Comparison of ENCODE assay signal across 8 mouse cellular contexts in the genomic region with DNA sequence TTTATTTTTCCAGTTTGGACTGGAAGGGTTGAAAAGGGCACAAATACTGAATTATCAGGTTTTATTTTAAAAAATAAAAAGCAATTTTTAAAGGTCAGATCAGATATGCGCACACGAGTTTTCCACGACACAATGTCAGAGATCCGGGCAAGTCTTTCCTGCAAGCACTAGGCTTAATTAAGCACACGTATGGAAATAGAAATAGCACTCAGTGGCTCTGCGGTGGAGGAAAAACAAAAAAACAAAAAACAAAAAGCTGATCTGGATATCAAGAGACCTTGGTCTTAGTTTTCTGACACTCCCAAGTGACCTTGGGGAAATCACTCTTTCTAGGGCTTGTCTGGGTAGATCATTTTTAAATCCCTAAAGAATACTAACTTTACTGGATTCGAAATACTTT. TPM values are rescaled to one million over a fixed set of nuclear protein-coding genes. Genes with fewer than 3 reads are reported as not detected.
DNase-seq lines count a peak whose midpoint lies in the region; ATAC-seq lines count a peak whose summit lies in the region.

No protein-coding gene starts in this region.

- H3K4me1 ChIP-seq in kidney, embryonic 14.5 days (ENCODE audit: control insufficient read depth, insufficient read depth, low read length): peaks cover 14% of the 10 kb centered on the region
- no peaks in the 10 kb centered on the region; the same call in 1 of the 2 replicates for H3K4me1 ChIP-seq in hindbrain, embryonic 11.5 days (replicated peaks; ENCODE audit: control insufficient read depth, insufficient read depth, low read length)
- H3K4me1 ChIP-seq in midbrain, embryonic 13.5 days (replicated peaks): peaks cover 40% of the 10 kb centered on the region

- peak overlapping the region; percentile 100 for H3K9ac ChIP-seq in kidney, embryonic 14.5 days (ENCODE audit: low read depth, low read length)
- peak overlapping the region; percentile 99 for H3K9ac ChIP-seq in hindbrain, embryonic 11.5 days (ENCODE audit: low read depth, low read length)
- H3K9ac ChIP-seq in midbrain, embryonic 13.5 days (replicated peaks): peak overlapping the region; percentile 100

- H3K4me3 ChIP-seq in kidney, embryonic 14.5 days (ENCODE audit: low read length): peak overlapping the region; percentile 99
- peak overlapping the region; percentile 99 for H3K4me3 ChIP-seq in hindbrain, embryonic 11.5 days (ENCODE audit: low read depth, low read length)
- peak overlapping the region; percentile 97 for H3K4me3 ChIP-seq in midbrain, embryonic 13.5 days (replicated peaks)

- H3K4me2 ChIP-seq in kidney, embryonic 14.5 days (replicated peaks; ENCODE audit: low read depth, low read length): peak overlapping the region; percentile 74
- H3K4me2 ChIP-seq in hindbrain, embryonic 11.5 days (replicated peaks; ENCODE audit: low read depth, low read length): peak overlapping the region; percentile 63
- peak overlapping the region; percentile 89 for H3K4me2 ChIP-seq in midbrain, embryonic 13.5 days (replicated peaks)

- peak overlapping the region; percentile 91 for H3K27ac ChIP-seq in kidney, embryonic 14.5 days (ENCODE audit: low read depth, low read length)
- peak overlapping the region; percentile 91 for H3K27ac ChIP-seq in hindbrain, embryonic 11.5 days (ENCODE audit: low read depth, low read length)
- peak overlapping the region; percentile 97; the same call in 1 of the 2 replicates for H3K27ac ChIP-seq in midbrain, embryonic 13.5 days

- ATAC-seq in kidney, embryonic 14.5 days (ENCODE audit: low FRiP score, low TSS enrichment): no peak
- ATAC-seq in hindbrain, embryonic 11.5 days (ENCODE audit: low FRiP score): no peak
- no peak for ATAC-seq in midbrain, embryonic 13.5 days

- no peaks in the 10 kb centered on the region for H3K9me3 ChIP-seq in kidney, embryonic 14.5 days (ENCODE audit: control insufficient read depth, low read length)
- no peaks in the 10 kb centered on the region for H3K9me3 ChIP-seq in hindbrain, embryonic 11.5 days (ENCODE audit: control insufficient read depth, low read length)
- no peaks in the 10 kb centered on the region for H3K9me3 ChIP-seq in midbrain, embryonic 13.5 days

- no peak for DNase-seq in kidney, postnatal 4 days
- peak; percentile 14 for DNase-seq in MN1 (ENCODE audit: low spot score)
- no peak for DNase-seq in hindbrain, embryonic 11.5 days (ENCODE audit: low spot score)
- no peak for DNase-seq in thymus, postnatal 10 days (ENCODE audit: low spot score in 2 of 2)
- DNase-seq in left cerebral cortex, postnatal 36 days (ENCODE audit: low spot score in 2 of 2): no peak
- DNase-seq in cerebellum, adult 11 months: no peak

- 0 out of 2 replicates have a peak, but pooled peaks cover 4% of the 10 kb centered on the region for H3K36me3 ChIP-seq in kidney, embryonic 14.5 days (ENCODE audit: control insufficient read depth, insufficient read depth, low read length)
- H3K36me3 ChIP-seq in hindbrain, embryonic 11.5 days (ENCODE audit: control insufficient read depth, insufficient read depth, low read length): no peaks in the 10 kb centered on the region
- H3K36me3 ChIP-seq in midbrain, embryonic 13.5 days: no peaks in the 10 kb centered on the region

- intact Hi-C loops in left cerebral cortex, postnatal 36 days (cut with DNase I): no loop called here

- WGBS in kidney, embryonic 14.5 days: under 1% methylated on average over 7 of the region's 7 CpGs
- 2% methylated on average over 7 of the region's 7 CpGs for WGBS in hindbrain, embryonic 11.5 days
- under 1% methylated on average over 7 of the region's 7 CpGs for WGBS in midbrain, embryonic 13.5 days

- H3K27me3 ChIP-seq in kidney, embryonic 14.5 days (ENCODE audit: control insufficient read depth, insufficient read depth, low read length): no peaks in the 10 kb centered on the region
- H3K27me3 ChIP-seq in hindbrain, embryonic 11.5 days (ENCODE audit: control insufficient read depth, insufficient read depth, low read length): no peaks in the 10 kb centered on the region
- no peaks in the 10 kb centered on the region for H3K27me3 ChIP-seq in midbrain, embryonic 13.5 days

RNA-seq across cellular contexts. Expression of a gene that starts 1.0 kb away (rescaled TPM):
- 191 and 209 TPM in 2 replicates for polyA plus RNA-seq in kidney, embryonic 14.5 days (2014; fragmentation: Nextera tagmentation; extraction: Ambion mirVana)
- polyA plus RNA-seq in hindbrain, embryonic 11.5 days (2014; fragmentation: Nextera tagmentation; extraction: Ambion mirVana): 169 and 184 TPM in 2 replicates
- polyA plus RNA-seq in midbrain, embryonic 13.5 days (2015; fragmentation: Nextera tagmentation; extraction: Ambion mirVana): 124 and 128 TPM in 2 replicates
- total RNA-seq in left cerebral cortex, postnatal 36 days (2021): 100 to 1,000 TPM in 1 of 2 experiments, 10 to 100 TPM in 1; 78.5 to 102 TPM

RNA-seq across cellular contexts. Expression of a gene that starts 21.9 kb away (rescaled TPM):
- 31.0 and 32.4 TPM in 2 replicates for polyA plus RNA-seq in kidney, embryonic 14.5 days (2014; fragmentation: Nextera tagmentation; extraction: Ambion mirVana)
- polyA plus RNA-seq in hindbrain, embryonic 11.5 days (2014; fragmentation: Nextera tagmentation; extraction: Ambion mirVana): 38.9 and 46.0 TPM in 2 replicates
- 39.5 and 40.4 TPM in 2 replicates for polyA plus RNA-seq in midbrain, embryonic 13.5 days (2015; fragmentation: Nextera tagmentation; extraction: Ambion mirVana)
- 10 to 100 TPM; 38.0 to 47.4 TPM for total RNA-seq in left cerebral cortex, postnatal 36 days (2021)

RNA-seq across cellular contexts. Expression of a gene that starts 33.7 kb away (rescaled TPM):
- polyA plus RNA-seq in kidney, embryonic 14.5 days (2014; fragmentation: Nextera tagmentation; extraction: Ambion mirVana): 1.0 and 1.4 TPM in 2 replicates
- 3.8 and 5.4 TPM in 2 replicates for polyA plus RNA-seq in hindbrain, embryonic 11.5 days (2014; fragmentation: Nextera tagmentation; extraction: Ambion mirVana)
- polyA plus RNA-seq in midbrain, embryonic 13.5 days (2015; fragmentation: Nextera tagmentation; extraction: Ambion mirVana): 15.3 and 16.6 TPM in 2 replicates
- 10 to 100 TPM; 22.3 to 23.4 TPM for total RNA-seq in left cerebral cortex, postnatal 36 days (2021)
